Mouse (Mus musculus): ENCODE results near the gene Apba1.

Gene Apba1

DNA sequence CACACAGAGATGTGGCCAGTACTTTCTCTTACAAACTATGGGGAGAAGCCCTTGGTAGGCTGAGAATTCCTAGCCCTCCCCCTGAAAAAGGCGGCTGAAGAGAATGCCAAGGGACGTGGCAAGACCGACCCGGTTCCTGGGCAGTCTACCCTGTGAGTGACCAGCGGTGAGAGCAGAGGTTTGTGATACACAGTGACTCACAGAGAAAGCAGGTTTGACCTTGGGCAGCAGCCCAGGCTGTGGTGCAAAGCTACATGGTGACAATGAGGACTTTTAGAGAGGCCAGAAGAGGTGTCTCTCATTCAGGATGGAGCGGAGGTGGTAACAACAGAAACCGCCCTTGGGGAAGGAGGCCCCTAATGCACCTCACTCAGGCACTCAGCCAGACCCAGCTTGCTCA, 212.7 kb downstream of the Apba1 start:
- no peak for DNase-seq (ENCODE audit: low spot score in 2 of 2)

DNA sequence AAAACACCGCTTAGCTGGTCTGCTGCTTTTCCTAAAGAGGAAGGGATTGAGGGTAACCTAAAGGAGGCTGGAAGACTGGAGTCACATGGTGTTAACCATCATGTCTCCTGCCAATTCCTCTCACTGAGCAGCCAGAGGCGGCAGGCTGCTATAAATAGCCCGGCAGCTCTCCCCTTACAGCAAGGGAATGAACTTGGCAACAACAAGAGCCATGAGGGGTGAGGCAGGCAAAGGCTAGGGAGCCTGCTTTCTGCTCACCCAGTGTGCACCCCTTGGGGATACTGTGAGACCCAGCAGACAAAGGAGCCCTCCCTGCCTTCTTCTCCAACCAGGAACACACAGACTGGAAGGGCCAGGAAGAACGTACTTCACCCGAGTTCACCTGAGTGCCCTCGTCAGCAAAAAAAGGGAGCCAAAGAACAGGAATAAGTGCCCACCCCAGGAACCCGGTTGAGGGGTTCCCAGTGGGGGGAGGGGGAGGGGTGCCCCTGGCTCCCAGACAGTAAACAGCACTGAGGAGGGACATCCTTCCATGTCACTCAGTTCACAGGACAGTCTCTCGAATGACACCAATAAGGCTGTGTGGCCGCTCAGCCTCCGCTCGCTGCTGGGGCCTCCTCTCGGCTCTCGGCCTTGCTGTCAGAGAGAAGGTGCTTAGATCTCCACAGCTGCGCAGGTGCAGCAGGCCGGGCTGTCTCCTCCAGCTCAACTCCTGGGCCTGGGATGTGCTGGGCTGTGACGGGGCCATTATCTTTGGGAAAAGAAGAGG, 214.4 kb downstream of the Apba1 start:
- DNase-seq (ENCODE audit: low spot score in 2 of 2): no peak

DNA sequence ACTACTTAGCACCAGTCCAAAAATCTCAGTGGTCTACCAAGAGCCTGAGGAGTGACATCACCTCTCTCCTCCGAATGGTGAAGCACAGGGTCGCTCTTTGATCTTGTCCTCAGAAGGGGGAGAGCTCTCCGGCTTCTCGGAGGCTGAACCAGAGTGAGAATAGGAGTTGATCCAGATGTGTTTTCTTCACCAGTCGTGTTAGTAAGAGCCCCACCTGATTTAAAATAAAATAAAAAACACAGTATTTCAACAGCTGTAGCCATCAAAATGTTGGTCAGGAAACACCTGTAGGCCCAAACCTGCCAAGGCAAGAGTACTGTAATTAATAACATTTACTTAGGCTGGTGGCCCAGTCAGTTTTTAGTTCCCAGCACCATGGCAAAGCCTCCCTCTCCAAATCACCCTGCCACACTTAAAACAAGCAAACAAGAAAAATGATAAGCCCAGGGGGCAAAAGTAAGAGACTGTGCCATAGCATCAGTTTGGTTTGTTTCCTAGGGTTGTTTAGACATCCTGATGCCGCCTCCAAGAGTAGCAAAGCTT, 219.3 kb downstream of the Apba1 start:
- DNase-seq (ENCODE audit: low spot score in 2 of 2): no peak

DNA sequence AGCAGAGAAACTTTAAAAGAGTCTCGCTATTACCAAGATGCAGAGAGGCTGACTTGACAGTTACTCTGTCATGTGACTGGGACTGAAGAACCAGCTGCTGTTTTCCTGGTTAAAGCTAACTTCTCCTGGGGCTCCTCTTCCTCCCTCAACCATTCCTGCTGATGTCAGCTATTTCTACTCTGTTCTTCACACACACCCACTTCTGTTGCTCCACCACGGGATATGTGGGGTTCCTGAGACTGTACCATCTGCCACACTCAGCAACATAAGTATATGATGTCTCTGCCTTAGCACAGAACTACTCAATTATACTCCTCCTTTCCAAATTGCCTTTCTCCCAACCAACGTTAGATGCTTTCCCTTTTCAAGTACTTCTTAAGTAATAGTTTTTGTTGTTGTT, 221.9 kb downstream of the Apba1 start:
- peak; percentile 66 to 80 for DNase-seq (ENCODE audit: low spot score in 2 of 2)

DNA sequence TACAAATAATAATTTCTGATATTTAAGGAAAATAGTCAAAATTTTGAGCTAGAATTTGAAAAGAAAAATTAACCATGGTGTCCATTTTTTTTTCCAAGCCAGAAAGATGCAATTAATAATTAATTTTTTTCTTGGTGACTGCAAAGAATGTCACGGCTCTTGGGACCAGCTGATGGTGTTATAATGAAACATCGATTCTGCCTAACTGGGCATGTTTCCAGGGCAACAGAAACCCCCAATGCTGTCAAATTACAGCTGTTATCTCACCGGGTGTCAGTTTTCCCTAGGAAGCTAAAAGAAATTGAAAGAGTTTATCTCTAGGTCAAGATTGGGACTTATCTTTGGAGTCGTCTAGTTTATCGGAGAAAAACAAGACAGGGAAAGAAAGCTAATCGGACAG, 225.5 kb downstream of the Apba1 start:
- DNase-seq (ENCODE audit: low spot score in 2 of 2): no peak

DNA sequence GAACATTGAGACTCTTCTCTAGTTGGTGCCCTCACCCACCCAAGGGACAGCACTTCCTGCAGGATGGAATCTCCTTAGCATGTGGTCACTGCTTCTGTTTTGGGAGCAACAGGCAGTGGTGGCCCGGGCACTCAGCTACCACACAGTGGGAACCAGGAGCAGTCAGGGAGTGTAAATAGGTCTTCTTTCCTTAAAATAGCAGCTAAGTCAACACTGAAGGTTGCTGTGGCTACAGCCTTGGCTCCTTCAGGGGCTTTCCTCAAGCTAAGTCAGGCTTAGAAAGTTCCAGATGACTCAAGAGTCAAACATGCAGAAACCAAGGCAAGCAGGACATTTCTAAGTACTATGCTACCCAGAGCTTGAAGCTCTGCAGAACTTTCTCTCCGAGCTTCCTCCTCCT, 228.6 kb downstream of the Apba1 start:
- DNase-seq (ENCODE audit: low spot score in 2 of 2): no peak

DNA sequence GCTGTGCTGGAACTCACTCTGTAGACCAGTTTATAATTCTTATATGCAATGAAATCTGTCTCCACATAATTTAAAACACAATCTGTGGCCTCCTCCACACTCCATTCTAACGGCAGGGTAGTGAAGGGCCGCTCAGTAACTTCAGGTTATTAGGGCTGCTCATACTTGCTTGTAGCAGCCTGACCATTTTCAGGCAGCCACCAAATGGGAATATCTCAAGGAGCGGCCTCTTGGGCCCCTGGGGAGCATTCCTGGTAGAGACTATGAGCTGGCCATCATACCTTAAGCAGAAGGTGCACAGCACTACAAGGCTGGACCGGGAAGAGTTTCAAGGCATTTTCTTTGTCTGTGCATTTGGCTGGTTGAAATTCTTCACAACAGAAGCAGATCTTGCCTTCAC, 229.5 kb downstream of the Apba1 start:
- DNase-seq (ENCODE audit: low spot score in 2 of 2): no peak

DNA sequence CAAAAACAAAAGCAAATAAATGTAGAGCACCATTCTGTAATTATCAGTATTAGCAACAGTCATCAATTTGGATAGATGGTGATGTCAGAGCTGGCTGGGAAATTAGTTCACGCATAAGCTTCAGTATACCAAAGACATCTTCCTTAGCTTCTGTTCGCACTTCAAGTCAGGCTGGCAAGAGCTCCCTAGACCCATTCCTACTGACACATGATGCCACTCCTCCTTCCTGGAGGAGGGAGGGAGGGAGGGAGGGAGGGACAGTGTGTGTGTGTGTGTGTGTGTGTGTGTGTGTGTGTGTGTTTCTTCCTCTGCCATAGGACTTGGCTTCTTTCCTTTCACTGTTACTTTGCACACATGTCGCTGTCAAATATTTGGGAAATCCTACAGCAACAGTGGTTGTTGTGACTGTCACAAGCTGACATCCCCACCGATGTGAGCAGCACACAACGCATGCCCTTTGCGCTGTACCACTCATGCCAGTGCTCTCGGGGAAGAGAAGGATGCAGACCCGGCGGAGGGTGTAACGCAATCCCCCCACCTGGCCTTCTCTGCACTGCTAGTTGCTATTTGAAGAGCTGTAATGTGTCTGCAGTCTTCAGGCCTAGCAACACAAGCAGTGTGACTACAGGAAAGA, 237.2 kb downstream of the Apba1 start:
- DNase-seq (ENCODE audit: low spot score in 2 of 2): no peak

Measured in right cerebral cortex, postnatal 36 days (tissue).